Mouse (Mus musculus) 3134 (cell line): ENCODE measurements around the gene Cdh20.

Experiments
- DNase-seq: peaks from one replicate; pipeline ENCODE4 v3.0.0-alpha.2; 2011; ENCODE audit warnings: low spot score; ENCODE audit not compliant: insufficient read length; ENCODE audit errors: extremely low read depth

Gene Cdh20

DNA sequence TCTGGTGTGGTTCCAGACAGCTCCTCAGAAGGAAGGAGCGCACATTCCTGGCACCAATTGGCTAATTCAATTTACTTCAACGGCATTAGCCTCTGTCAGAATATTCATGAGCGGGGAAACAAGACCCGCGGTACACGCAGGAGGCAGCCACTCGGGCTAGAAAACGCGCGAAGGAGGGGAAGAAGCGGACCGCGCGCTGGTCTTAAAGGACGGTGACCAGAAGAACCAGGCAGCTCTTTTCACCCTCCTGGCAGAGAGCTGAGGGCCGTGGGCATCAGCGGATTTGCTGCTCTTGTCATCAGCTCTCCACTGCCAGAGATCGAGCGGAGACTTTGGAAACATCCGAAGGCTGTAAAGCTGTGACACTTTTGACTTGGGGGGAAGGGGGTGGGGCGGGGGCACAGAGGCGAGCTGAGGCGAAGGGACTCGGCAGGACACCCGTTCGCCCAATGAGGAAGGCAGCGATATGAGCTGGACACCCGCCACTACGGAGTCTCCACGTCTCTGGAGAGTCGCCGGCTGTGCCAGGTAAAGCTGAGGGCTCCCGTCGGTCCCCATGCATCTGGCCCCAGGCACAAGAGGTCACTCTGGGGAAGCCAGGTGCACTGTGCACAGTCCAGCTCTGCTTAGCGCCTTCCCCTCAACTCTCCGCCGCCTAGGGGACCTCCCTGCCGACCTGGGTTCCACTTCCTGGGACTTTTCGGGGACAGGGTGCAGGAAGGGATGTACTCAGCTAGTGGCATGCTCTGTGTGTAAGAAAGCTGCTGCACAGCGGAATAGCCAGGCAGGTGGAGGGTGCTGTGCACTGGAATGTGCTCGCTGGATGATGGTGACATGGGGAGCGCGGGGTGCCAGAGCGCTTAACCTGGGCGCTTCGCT is at the start of gene Cdh20:
Gene Cdh20 (plus strand): TSS at position 159 of the 879 bp plus-strand sequence.
- DNase-seq, result peak; percentile 5

- DNase-seq, result no peak
Measured at GRCm38 (mm10) chr1:104746816-104747215, 21.5 kb upstream of the Cdh20 start.

DNA sequence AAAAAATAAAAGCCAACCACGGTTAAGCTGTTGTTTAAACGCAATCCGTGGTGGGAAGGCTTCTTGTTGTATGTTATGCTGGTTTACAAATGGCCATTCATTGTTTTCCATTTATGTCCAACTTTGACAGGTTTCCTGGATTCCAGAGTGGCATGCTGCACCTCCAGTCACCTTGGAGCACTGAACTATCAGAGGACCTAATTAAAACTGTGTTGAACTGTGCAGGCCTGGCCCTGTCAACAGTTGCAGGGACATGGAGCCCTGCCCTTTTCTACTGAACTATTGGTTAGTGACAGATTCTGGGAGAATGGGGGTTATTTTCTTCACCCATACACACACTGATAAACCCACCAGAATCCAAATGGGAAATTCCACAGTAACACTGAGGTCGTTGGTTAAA is 20.9 kb upstream of the Cdh20 start:
- DNase-seq, result no peak

- no peak for DNase-seq
Measured at GRCm38 (mm10) chr1:104754483-104754882, 13.8 kb upstream of the Cdh20 start.

- no peak for DNase-seq
Measured at GRCm38 (mm10) chr1:104755896-104756295, 12.4 kb upstream of the Cdh20 start.

- peak; percentile 2 for DNase-seq
Measured at GRCm38 (mm10) chr1:104769250-104769607, 900 bp downstream of the Cdh20 start.

DNA sequence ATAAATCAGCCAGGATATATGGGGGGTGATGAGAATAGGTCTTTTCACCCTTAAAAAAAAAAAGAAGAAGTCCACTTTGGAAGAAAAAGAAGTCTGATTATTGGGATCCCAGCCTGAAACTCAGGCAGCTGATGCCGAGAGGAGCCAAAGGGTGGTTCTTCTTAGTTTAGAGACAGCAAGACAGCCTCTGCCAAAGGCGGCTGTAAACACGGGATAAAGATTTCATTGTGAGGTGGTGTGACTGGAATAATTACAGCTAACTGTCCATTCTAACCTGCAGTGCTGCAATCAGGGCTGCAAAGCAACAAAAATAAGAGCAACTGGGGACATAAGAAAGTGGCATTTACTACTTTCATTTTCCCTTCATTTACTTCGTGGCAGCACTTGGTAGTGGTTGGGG is 3.6 kb downstream of the Cdh20 start:
- DNase-seq, result no peak

- DNase-seq, result no peak
Measured at GRCm38 (mm10) chr1:104773207-104773606, 4.9 kb downstream of the Cdh20 start.

- no peak for DNase-seq
Measured at GRCm38 (mm10) chr1:104793488-104793887, 25.2 kb downstream of the Cdh20 start.

DNA sequence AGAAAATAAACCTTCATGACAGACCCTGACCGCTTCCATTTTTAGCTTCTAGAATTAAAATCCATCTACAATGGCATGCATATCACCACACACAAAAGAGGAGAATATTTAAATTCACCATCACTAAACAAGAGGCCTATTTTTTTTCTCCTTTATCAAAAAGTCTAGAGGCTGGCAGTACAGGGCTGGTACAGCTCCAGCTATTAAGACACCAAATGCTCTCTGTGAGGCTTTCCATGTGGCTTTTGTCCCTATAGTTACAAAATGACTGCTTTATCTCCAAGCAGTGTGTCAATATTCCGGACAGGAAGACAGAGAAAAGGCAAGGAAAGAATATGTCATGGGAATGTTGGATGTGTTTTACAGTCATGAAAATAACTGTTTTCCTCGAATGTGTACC is 27.8 kb downstream of the Cdh20 start:
- DNase-seq, result no peak

- no peak for DNase-seq
Measured at GRCm38 (mm10) chr1:104797139-104797538, 28.8 kb downstream of the Cdh20 start.

GRCm38 (mm10) chr1:104804746-104805145 is 36.4 kb downstream of the Cdh20 start:
- no peak for DNase-seq

GRCm38 (mm10) chr1:104807214-104807613 is 38.9 kb downstream of the Cdh20 start:
- DNase-seq, result no peak

- no peak for DNase-seq
Measured at GRCm38 (mm10) chr1:104817510-104817909, 49.2 kb downstream of the Cdh20 start.

- DNase-seq, result no peak
Measured at GRCm38 (mm10) chr1:104828106-104828505, 59.8 kb downstream of the Cdh20 start.

DNA sequence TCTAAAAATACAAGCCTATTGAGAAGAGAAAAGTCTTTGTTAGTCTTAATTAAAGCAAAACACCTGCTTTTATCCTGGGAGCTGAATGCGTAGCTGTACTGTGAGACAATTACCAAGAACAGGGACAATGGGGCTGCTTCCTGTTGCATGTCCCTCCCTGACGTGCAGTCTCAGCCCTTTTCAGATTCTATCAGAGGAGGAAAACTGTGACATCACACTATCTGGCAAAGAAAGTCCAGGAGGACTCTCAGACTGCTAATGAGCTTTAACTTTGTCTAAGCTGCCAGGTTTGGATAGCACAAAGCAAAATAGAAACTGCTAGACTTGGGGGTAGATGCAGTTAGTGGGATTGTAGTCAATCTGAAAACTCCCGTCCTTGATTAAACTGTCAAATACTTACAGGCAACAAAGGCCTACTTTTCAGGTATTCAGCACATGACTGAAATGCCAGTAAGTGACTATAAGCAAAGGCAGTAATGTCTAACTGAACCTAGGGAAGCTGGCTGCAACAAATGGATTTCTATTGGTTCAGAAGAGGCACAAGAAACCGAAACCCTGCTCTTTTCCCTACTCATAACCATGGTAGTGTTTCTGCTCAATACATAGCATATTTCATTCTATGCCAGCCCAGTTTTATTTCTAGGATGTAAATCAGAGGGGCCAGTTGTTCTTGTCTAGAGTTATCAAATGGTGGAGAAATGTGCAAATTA is 70.0 kb downstream of the Cdh20 start:
- DNase-seq, result no peak

GRCm38 (mm10) chr1:104839051-104839450 is 70.7 kb downstream of the Cdh20 start:
- DNase-seq, result no peak

- DNase-seq, result no peak
Measured at GRCm38 (mm10) chr1:104848256-104848919, 80.1 kb downstream of the Cdh20 start.

DNA sequence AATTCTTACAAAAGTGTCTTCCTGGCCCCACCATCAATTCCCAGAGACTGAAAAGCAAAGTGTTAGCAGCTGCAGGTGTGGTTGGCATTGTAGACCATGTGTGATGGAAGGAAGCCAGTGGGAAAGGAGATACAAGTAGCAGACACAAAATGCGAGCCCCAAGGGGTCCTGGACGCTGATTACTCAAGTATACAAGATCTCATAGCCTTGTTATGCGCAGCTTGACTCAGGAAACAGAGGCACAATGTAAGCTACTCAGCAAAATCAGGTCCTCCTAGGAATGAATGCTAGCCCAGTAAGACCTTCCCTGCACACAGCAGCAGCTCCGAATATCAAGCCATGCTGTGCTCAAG is 80.6 kb downstream of the Cdh20 start:
- no peak for DNase-seq

GRCm38 (mm10) chr1:104877384-104877783 is 109.1 kb downstream of the Cdh20 start:
- DNase-seq, result no peak

GRCm38 (mm10) chr1:104901815-104902214 is 133.5 kb downstream of the Cdh20 start:
- no peak for DNase-seq

GRCm38 (mm10) chr1:104903409-104903808 is 135.1 kb downstream of the Cdh20 start:
- no peak for DNase-seq
